Comparison of ENCODE assay signal across 14 mouse cellular contexts in the genomic region with DNA sequence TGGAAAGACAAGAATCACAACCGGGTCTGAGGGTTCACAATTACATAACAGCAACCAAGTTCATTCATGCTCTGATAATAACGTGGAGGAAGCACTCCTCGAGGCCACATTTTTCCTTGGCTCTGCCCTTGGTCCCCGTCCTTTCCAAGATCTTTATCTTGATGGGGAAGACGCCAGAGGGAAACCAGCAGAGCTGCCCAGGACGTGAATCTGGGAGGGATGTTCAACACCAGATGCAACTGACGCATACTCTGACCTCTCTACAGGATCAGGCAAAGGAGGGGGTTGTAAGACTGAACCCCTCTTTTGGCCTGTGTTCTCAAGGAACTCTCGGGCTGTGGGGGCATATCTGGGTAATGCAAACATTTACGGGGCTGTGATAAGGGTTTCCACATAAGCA. TPM values are rescaled to one million over a fixed set of nuclear protein-coding genes. Genes with fewer than 3 reads are reported as not detected.
DNase-seq lines count a peak whose midpoint lies in the region; ATAC-seq lines count a peak whose summit lies in the region.
"Had no signal": no experiment of that assay in that cellular context is flagged by ENCODE, and none has a peak within 500 bp of the region (broad histone marks: within the 10 kb centered on the region; RNA-seq: fewer than 3 reads in every experiment).

No protein-coding gene starts in this region.

- peak; percentile 36 for DNase-seq in kidney, adult 11 months
- DNase-seq in adrenal gland, adult 2 months, result peak; percentile 74
- peak; percentile 38 for DNase-seq in kidney, postnatal 10 days
- DNase-seq in lung, postnatal 36 days, result peak; percentile 65
- DNase-seq in limb, embryonic 10.5 days (ENCODE audit: low spot score), result no peak
- no peak for DNase-seq in B cell, adult 2 months
- DNase-seq: cerebellum, adult 9-11 months had no signal

- no peak overlapping the region for H3K4me2 ChIP-seq in kidney, embryonic 15.5 days
- H3K4me2 ChIP-seq: embryonic facial prominence, embryonic 15.5 days; heart, embryonic 13.5 days; limb, embryonic 15.5 days had no signal

- H3K27me3 ChIP-seq in kidney, embryonic 15.5 days, result 0 out of 2 replicates have a peak, but pooled peaks cover 3% of the 10 kb centered on the region
- no peaks in the 10 kb centered on the region for H3K27me3 ChIP-seq in limb, embryonic 10.5 days (ENCODE audit: low read depth, poor library complexity, severe bottlenecking)
- H3K27me3 ChIP-seq: embryonic facial prominence, embryonic 15.5 days; heart, embryonic 13.5 days; limb, embryonic 15.5 days; Patski had no signal

- WGBS in kidney, embryonic 15.5 days, result 47% methylated on average over 9 of the region's 9 CpGs
- 79% methylated on average over 9 of the region's 9 CpGs for WGBS in limb, embryonic 10.5 days

- H3K9ac ChIP-seq in kidney, embryonic 15.5 days, result no peak overlapping the region
- H3K9ac ChIP-seq: embryonic facial prominence, embryonic 15.5 days; heart, embryonic 13.5 days; limb, embryonic 15.5 days had no signal

- peaks cover 33% of the 10 kb centered on the region for H3K4me1 ChIP-seq in kidney, embryonic 15.5 days
- peaks cover 23% of the 10 kb centered on the region for H3K4me1 ChIP-seq in limb, embryonic 10.5 days

- H3K4me3 ChIP-seq in kidney, embryonic 15.5 days (replicated peaks), result no peak overlapping the region
- H3K4me3 ChIP-seq in limb, embryonic 10.5 days, result no peak overlapping the region
- H3K4me3 ChIP-seq: embryonic facial prominence, embryonic 15.5 days; heart, embryonic 13.5 days; limb, embryonic 15.5 days had no signal

- no peaks in the 10 kb centered on the region for H3K36me3 ChIP-seq in kidney, embryonic 15.5 days
- no peaks in the 10 kb centered on the region for H3K36me3 ChIP-seq in limb, embryonic 10.5 days
- H3K36me3 ChIP-seq: embryonic facial prominence, embryonic 15.5 days; heart, embryonic 13.5 days; limb, embryonic 15.5 days had no signal

- H3K9me3 ChIP-seq in kidney, embryonic 15.5 days (replicated peaks), result no peaks in the 10 kb centered on the region
- H3K9me3 ChIP-seq in limb, embryonic 10.5 days (replicated peaks), result no peaks in the 10 kb centered on the region
- H3K9me3 ChIP-seq: embryonic facial prominence, embryonic 15.5 days; heart, embryonic 13.5 days; limb, embryonic 15.5 days had no signal

- ATAC-seq in kidney, embryonic 15.5 days (replicated peaks; ENCODE audit: low FRiP score), result no peak
- no peak for ATAC-seq in frontal cortex, adult (ENCODE audit: low TSS enrichment)
- ATAC-seq: CD4-positive, CD25-positive, alpha-beta regulatory T cell, adult 4 months; Patski had no signal

- no peak overlapping the region for H3K27ac ChIP-seq in kidney, embryonic 15.5 days
- H3K27ac ChIP-seq in limb, embryonic 10.5 days, result no peak overlapping the region
- H3K27ac ChIP-seq: embryonic facial prominence, embryonic 15.5 days; heart, embryonic 13.5 days; limb, embryonic 15.5 days had no signal

RNA-seq across cellular contexts. Expression of gene 1700025G04Rik, which starts 38.1 kb away (rescaled TPM):
- 17.2 and 21.2 TPM in 2 replicates for polyA plus RNA-seq in kidney, embryonic 15.5 days (2015; fragmentation: Nextera tagmentation; extraction: Ambion mirVana)
- 10 to 100 TPM; 53.7 to 66.1 TPM for total RNA-seq in adrenal gland, adult 2 months (2021)
- polyA plus RNA-seq in adrenal gland, adult 2 months (2012; rRNA removed), result 2.6 and 3.0 TPM in 2 replicates
- 11.7 and 13.8 TPM in 2 replicates for polyA plus RNA-seq in limb, embryonic 10.5 days (2016; fragmentation: Nextera tagmentation; extraction: Ambion mirVana)

Comparison
In these comparisons a context has a peak if more than half of its experiments do, and no peak if none do; other contexts are left out.
1. DNase-seq: peak in kidney, adult 11 months (single experiment), adrenal gland, adult 2 months (single experiment), kidney, postnatal 10 days (single experiment) and lung, postnatal 36 days (single experiment); none in limb, embryonic 10.5 days (single experiment) and B cell, adult 2 months (0 of 2).